Mouse (Mus musculus) thymus, adult 18-20 months (tissue): ENCODE data around the gene Grk2.

Experiments
- DNase-seq, 2 experiments: peaks; one replicate each; pipeline ENCODE4 v3.0.0; 2022; ENCODE audit warnings: mixed read lengths in 2 of 2

The Grk2 gene

GRCm38 (mm10) chr19:4306190-4306577 is at the start of gene Grk2:
Gene Grk2 (minus strand): TSS chr19:4306222.
- peak; percentile 72 to 74 for DNase-seq

DNA sequence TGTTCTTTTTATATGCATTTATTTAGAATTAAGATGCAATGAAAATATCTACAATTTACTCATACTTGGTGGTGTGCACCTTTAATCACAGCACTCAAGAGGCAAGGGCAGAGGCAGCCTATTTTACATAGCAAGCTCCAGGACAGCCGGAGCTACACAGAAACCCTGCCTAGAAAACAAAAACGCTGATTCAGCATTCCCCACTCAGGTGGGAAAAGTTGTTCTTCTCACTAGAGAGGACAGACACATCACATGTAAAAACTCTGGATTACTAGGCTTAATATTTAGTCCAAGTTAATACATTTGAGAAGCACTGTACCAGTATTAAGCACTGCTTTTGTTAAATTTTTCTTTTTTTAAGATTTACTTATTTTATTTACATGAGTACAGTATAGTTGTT is 43.4 kb upstream of the Grk2 start:
- DNase-seq: no peak

DNA sequence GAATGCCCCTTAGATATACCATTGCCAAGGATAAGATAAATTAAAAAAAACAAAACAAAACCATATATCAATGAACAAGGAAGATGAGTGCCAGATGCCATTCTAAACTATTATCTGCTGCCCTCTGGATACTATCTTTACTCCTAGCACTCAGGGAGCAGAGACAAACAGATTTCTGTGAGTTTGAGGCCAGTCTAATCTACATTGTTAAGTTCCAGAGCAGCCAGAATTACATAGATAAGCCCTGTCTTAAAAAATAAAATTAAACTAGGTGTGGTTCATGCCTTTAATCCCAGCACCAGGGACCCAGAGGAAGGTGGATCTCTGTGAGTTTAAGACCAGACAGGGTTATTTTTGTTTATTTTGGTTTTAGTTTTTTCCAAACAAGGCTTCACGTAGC is 40.5 kb upstream of the Grk2 start:
- DNase-seq: no peak

- DNase-seq: peak in 1 of 2 experiments; percentile 40
Measured at GRCm38 (mm10) chr19:4338162-4338561, 32.1 kb upstream of the Grk2 start.

GRCm38 (mm10) chr19:4333791-4334190 is 27.8 kb upstream of the Grk2 start:
- DNase-seq: peak; percentile 89

DNA sequence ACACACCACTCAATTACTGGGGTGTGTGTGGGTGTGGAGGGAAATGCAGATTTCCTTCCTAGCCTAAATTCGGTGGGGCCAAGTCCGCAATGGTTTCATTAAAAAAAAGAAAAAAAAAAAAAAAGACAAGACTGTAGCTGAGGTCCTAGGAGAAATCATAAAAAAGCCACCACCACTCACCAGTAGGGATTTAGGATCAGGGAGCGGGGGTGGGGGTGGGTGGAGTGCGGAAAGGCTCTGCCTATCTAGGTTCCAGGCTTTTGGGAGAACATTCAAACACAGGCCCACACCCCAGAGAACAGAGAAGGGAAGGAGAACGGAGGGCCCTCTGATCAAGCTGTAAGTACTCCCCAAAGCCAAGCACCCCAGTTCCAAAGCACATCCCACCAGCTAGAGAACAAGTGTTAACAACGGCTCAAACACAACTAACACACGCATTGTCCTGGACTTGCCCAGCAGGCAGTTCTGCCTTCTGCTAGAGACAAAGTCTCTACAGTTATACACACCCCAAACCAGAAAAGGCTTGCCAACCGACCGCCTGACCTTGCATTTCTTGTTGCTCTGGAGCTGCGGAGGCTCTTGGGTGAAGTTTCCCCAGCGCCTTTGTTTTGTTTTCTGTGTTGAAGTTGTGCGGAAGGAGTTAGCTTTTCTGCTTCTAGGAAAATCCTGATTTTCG is 27.2 kb upstream of the Grk2 start:
- DNase-seq: no peak

GRCm38 (mm10) chr19:4332653-4333052 is 26.6 kb upstream of the Grk2 start:
- peak in 1 of 2 experiments; percentile 53 for DNase-seq

- no peak for DNase-seq
Measured at GRCm38 (mm10) chr19:4331273-4331672, 25.3 kb upstream of the Grk2 start.

GRCm38 (mm10) chr19:4330603-4331002 is 24.6 kb upstream of the Grk2 start:
- no peak for DNase-seq

GRCm38 (mm10) chr19:4328737-4329304 is 22.8 kb upstream of the Grk2 start:
- no peak for DNase-seq

GRCm38 (mm10) chr19:4326881-4327280 is 20.9 kb upstream of the Grk2 start:
- DNase-seq: no peak

DNA sequence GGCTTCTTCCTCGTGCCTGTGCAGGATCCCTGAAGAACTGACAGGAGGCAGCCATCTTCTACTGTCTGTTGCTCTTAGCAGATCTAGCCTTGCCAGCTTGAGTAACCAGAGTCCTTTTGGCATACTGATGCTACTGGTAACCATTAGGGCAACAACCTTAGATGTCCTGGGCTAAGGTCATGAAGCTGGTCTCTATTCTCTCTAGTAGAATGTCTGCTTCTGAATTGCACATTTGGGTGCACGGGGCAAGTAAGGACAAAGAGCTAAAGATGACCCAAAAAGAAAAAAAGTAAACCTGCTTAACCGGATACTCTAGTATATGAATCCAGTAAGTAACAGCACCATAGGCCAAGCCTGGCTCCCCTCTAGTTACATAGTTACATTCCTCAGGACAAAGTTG is 20.1 kb upstream of the Grk2 start:
- DNase-seq: no peak

DNA sequence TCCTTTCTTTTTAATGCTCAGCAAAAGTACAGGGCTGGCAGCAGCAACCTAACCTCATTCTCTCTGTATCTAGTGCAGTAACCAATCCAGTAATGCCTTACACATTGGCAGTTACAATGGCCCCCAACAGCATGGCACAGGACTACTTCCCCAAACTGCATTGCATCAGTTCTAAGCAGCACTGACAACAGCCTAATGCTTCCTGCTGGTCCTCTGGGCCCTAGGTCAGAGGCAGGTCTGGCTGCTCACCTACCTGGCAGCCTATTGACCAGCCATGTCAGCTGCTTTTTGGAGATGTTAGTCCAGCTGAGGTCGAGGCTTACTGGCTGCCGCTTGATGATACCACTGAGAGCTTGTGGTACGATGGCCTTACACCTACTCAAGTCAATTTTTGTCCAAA is 16.1 kb upstream of the Grk2 start:
- DNase-seq: no peak

GRCm38 (mm10) chr19:4321622-4322021 is 15.6 kb upstream of the Grk2 start:
- no peak for DNase-seq

DNA sequence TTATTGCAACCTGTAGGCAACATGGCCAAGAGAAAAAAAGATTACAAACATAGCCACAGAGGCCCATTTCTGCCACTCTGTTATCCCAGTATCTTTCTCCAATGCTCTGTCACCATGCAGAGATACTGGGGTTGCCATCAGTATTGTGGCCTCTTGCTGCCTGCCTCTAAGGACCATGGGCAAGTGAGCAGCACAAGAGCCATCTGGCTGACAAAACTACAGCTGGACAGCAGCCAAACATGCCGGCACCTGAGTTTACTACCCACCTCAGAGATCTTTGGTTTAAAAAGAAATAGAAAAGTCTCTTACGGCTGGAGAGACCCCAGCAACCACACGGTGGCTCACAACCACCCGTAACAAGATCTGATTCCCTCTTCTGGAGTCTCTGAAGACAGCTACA is 13.2 kb upstream of the Grk2 start:
- DNase-seq: no peak

GRCm38 (mm10) chr19:4317181-4317580 is 11.2 kb upstream of the Grk2 start:
- DNase-seq: no peak

- no peak for DNase-seq
Measured at GRCm38 (mm10) chr19:4315223-4315944, 9.4 kb upstream of the Grk2 start.

DNA sequence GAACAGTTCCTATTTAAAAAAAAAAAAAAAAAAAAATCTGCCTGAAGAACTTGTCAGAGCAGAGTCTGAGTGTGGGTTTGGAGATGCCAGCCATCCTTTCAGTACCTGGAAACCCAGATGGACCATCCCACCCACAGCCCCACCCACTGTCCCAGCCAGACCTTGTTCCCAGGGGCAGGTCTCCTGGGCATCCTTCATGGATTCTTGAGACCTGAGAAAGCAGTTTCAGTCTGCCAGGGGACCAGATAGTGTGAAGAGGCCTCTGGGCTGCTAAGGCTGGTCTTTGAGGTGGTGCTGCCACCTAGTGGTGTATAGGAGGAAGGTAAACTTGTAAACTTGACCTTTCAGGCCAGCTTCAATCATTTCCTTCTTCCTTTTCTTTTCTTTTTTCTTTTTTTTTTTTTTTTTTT is 3.8 kb upstream of the Grk2 start:
- no peak for DNase-seq

- DNase-seq: no peak
Measured at GRCm38 (mm10) chr19:4309302-4309701, 3.3 kb upstream of the Grk2 start.

- DNase-seq: peak; percentile 52 to 63
Measured at GRCm38 (mm10) chr19:4305491-4306189, 382 bp downstream of the Grk2 start.

DNA sequence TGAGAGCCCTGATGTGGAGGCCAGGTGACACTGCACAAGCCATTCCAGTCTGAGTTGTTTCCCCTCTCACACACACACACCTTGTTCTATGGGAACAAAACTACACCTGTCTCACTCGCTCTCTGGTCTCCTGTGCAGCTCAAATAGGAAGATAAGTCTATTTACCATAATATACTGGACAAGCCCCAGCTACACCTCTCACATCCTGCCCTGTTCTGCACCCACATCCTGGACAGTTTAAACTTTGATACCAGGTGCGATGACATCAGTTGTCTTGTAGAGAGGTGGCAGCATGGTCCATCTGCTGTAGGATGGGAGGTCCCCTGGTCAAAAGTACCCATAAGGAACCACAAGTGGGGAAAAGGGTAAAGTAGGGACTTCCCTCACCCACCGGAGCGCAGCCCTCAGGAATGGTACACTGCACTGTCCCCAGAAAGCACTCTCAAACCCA is 1.1 kb downstream of the Grk2 start:
- peak in 1 of 2 experiments; percentile 67 for DNase-seq

GRCm38 (mm10) chr19:4304251-4304821 is 1.7 kb downstream of the Grk2 start:
- peak in 1 of 2 experiments; percentile 61 for DNase-seq

- peak in 1 of 2 experiments; percentile 24 for DNase-seq
Measured at GRCm38 (mm10) chr19:4303640-4303995, 2.4 kb downstream of the Grk2 start.
